ENCODE assay signal across 23 mouse cellular contexts in genomic region chr4:82461676-82462075, GRCm38 (mm10).
DNase-seq lines count a peak whose midpoint lies in the region; ATAC-seq and TF ChIP-seq lines count a peak whose summit lies in the region.
"Had no signal": no experiment of that assay in that cellular context is flagged by ENCODE, and none has a peak within 500 bp of the region (broad histone marks: within the 10 kb centered on the region; RNA-seq: fewer than 3 reads in every experiment).

No protein-coding gene starts in this region.

- H3K9me3 ChIP-seq in intestine, embryonic 14.5 days (ENCODE audit: control insufficient read depth, low read length) = no peaks in the 10 kb centered on the region
- H3K9me3 ChIP-seq in intestine, embryonic 16.5 days (ENCODE audit: control insufficient read depth, low read length) = no peaks in the 10 kb centered on the region
- H3K9me3 ChIP-seq in CH12.LX (replicated peaks; ENCODE audit: low read length) (no peaks in the 10 kb centered on the region), ES-E14 (ENCODE audit: control insufficient read depth, insufficient read depth, low read depth, low read length) (no peaks in the 10 kb centered on the region)

- peaks cover 43% of the 10 kb centered on the region for H3K4me1 ChIP-seq in intestine, embryonic 14.5 days (replicated peaks; ENCODE audit: control insufficient read depth, insufficient read depth, low read length)
- peaks cover 32% of the 10 kb centered on the region for H3K4me1 ChIP-seq in intestine, embryonic 16.5 days (ENCODE audit: control insufficient read depth, insufficient read depth, low read length)
- H3K4me1 ChIP-seq in CH12.LX (ENCODE audit: control insufficient read depth in 1 of 2, insufficient read depth in 2 of 2) = no peaks in the 10 kb centered on the region
- H3K4me1 ChIP-seq in ES-E14 (ENCODE audit: control insufficient read depth in 2 of 2, insufficient read depth in 2 of 2, low read length in 2 of 2, poor library complexity in 1 of 2) = peaks cover 0 to 12% of the 10 kb centered on the region in 2 experiments; a peak in 1 of 4 replicates

- H3K4me2 ChIP-seq in intestine, embryonic 14.5 days (ENCODE audit: low read length) = no peak overlapping the region
- no peak overlapping the region for H3K4me2 ChIP-seq in intestine, embryonic 16.5 days (ENCODE audit: low read depth, low read length)
- H3K4me2 ChIP-seq in CH12.LX (ENCODE audit: insufficient read depth, low read depth, poor library complexity, severe bottlenecking) = no peak overlapping the region

- in situ Hi-C loops in CH12.LX (cut with MboI; ENCODE audit: low pct_ligation_motif_present, low pct_unique_long_range_greater_than_20kb, low sequenced_read_pairs) = no loop called here
- in situ Hi-C loops in ES-E14 (cut with MboI; ENCODE audit: low sequenced_read_pairs in 2 of 2, unreplicated experiment in 2 of 2) = no loop called here

- no peak for TF ChIP-seq RAD21 in CH12.LX (IDR thresholded peaks at IDR 0.05; ENCODE audit: low read depth, low read length)

- no peak overlapping the region for H3K27ac ChIP-seq in intestine, embryonic 14.5 days (ENCODE audit: low read depth)
- H3K27ac ChIP-seq in intestine, embryonic 16.5 days (ENCODE audit: low read length) = no peak overlapping the region
- H3K27ac ChIP-seq in CH12.LX (ENCODE audit: insufficient read depth, low read depth) = no peak overlapping the region
- no peak overlapping the region for H3K27ac ChIP-seq in ES-E14 (ENCODE audit: insufficient read depth, low read depth, low read length, poor library complexity, severe bottlenecking)

- no peak for TF ChIP-seq EP300 in CH12.LX (IDR thresholded peaks at IDR 0.05; ENCODE audit: low read length)

- WGBS in intestine, embryonic 14.5 days = 94% methylated on average over 2 of the region's 2 CpGs
- 94% methylated on average over 2 of the region's 2 CpGs for WGBS in intestine, embryonic 16.5 days

- TF ChIP-seq POLR2A in CH12.LX (IDR thresholded peaks at IDR 0.05; ENCODE audit: low read depth, low read length) = no peak

- TF ChIP-seq CTCF in CH12.LX (conservative IDR thresholded peaks at IDR 0.05 in 1 of 2, IDR thresholded peaks at IDR 0.05 in 1 of 2; ENCODE audit: low read depth in 2 of 2, low read length in 2 of 2) = no peak

- no peaks in the 10 kb centered on the region for H3K79me2 ChIP-seq in CH12.LX (replicated peaks; ENCODE audit: control insufficient read depth, extremely low read depth, insufficient read depth, poor library complexity, severe bottlenecking)

- H3K36me3 ChIP-seq in intestine, embryonic 14.5 days (ENCODE audit: control insufficient read depth, insufficient read depth, low read length) = no peaks in the 10 kb centered on the region
- H3K36me3 ChIP-seq in intestine, embryonic 16.5 days (ENCODE audit: control insufficient read depth, insufficient read depth, low read length) = no peaks in the 10 kb centered on the region
- H3K36me3 ChIP-seq in CH12.LX (replicated peaks in 1 of 2; ENCODE audit: control insufficient read depth in 1 of 2, insufficient read depth in 1 of 2, low read length in 1 of 2) (no peaks in the 10 kb centered on the region), ES-E14 (ENCODE audit: control insufficient read depth, insufficient read depth, low read length, poor library complexity, severe bottlenecking) (no peaks in the 10 kb centered on the region)
- H3K36me3 ChIP-seq: G1E had no signal

- dilution Hi-C loops in CH12.LX (cut with MboI; ENCODE audit: extremely low pct_ligation_motif_present, extremely low pct_unique_long_range_greater_than_20kb, low sequenced_read_pairs) = no loop called here

- ATAC-seq in intestine, embryonic 14.5 days (replicated peaks; ENCODE audit: low FRiP score, low TSS enrichment, low read depth) = no peak
- ATAC-seq in intestine, embryonic 16.5 days = no peak
- ATAC-seq: activated CD4-positive, CD25-positive, alpha-beta regulatory T cell, adult 4 months; CD4-positive, CD25-positive, alpha-beta regulatory T cell, adult 4 months; Patski had no signal

- intact Hi-C loops in heart, postnatal 10 days (cut with DNase I) = no loop called here

- H3K4me3 ChIP-seq in intestine, embryonic 14.5 days (ENCODE audit: low read depth, low read length) = no peak overlapping the region
- no peak overlapping the region for H3K4me3 ChIP-seq in intestine, embryonic 16.5 days (ENCODE audit: low read length)
- H3K4me3 ChIP-seq in CH12.LX (replicated peaks in 1 of 3; ENCODE audit: low read depth in 2 of 3, low read length in 2 of 3, poor library complexity in 1 of 3) = no peak overlapping the region
- no peak overlapping the region for H3K4me3 ChIP-seq in ES-E14 (ENCODE audit: insufficient read depth in 1 of 2, low read depth in 1 of 2, low read length in 2 of 2, poor library complexity in 1 of 2, severe bottlenecking in 1 of 2)

- H3K9ac ChIP-seq in intestine, embryonic 14.5 days (ENCODE audit: low read length) = no peak overlapping the region
- no peak overlapping the region for H3K9ac ChIP-seq in intestine, embryonic 16.5 days (ENCODE audit: low read depth, low read length)
- H3K9ac ChIP-seq in CH12.LX (ENCODE audit: insufficient read depth, low read depth) = no peak overlapping the region
- no peak overlapping the region for H3K9ac ChIP-seq in ES-E14 (ENCODE audit: insufficient read depth, low read depth, low read length, poor library complexity, severe bottlenecking)

- peak; percentile 55 for DNase-seq in heart, adult 11 months
- DNase-seq in heart, postnatal 10 days = no peak
- peak; percentile 40 for DNase-seq in intestine, embryonic 14.5 days (ENCODE audit: low spot score)
- DNase-seq in CH12.LX (ENCODE audit: extremely low read depth) (no peak), ES-E14 (ENCODE audit: low read depth, low spot score) (no peak)
- no peak for DNase-seq in layer of hippocampus, adult 9-11 months
- DNase-seq in layer of hippocampus, adult 11-12 months (ENCODE audit: low spot score) = no peak
- DNase-seq: adrenal gland, adult 2 months; adrenal gland, adult 8-10 months; adrenal gland, postnatal 10 days; adrenal gland, postnatal 14 days; adrenal gland, postnatal 25 days; adrenal gland, postnatal 36 days; B cell, adult 2 months; cerebellum, adult 11 months; cerebellum, adult 11-12 months; cerebellum, adult 18-20 months; cerebellum, adult 2 months had no signal

- no peaks in the 10 kb centered on the region for H3K27me3 ChIP-seq in intestine, embryonic 14.5 days (replicated peaks; ENCODE audit: control insufficient read depth, insufficient read depth, low read length)
- H3K27me3 ChIP-seq in intestine, embryonic 16.5 days (replicated peaks; ENCODE audit: control insufficient read depth, insufficient read depth, low read length) = no peaks in the 10 kb centered on the region
- no peaks in the 10 kb centered on the region for H3K27me3 ChIP-seq in CH12.LX (replicated peaks)
- H3K27me3 ChIP-seq: Patski had no signal

TF ChIP-seq in CH12.LX, 34 proteins besides CTCF, POLR2A, EP300 and RAD21:
- TF ChIP-seq JUND (conservative IDR thresholded peaks at IDR 0.05; ENCODE audit: low read depth, low read length) (no peak), PAX5 (IDR thresholded peaks at IDR 0.05; ENCODE audit: low read length) (no peak), SIN3A (IDR thresholded peaks at IDR 0.05; ENCODE audit: low read length) (no peak), MAFK (IDR thresholded peaks at IDR 0.05; ENCODE audit: insufficient replicate concordance, low read length) (peak; percentile 49; the same call in 1 of the 2 replicates), RCOR1 (conservative IDR thresholded peaks at IDR 0.05; ENCODE audit: low read depth, low read length) (no peak), UBTF (IDR thresholded peaks at IDR 0.05; ENCODE audit: low read depth, low read length) (no peak), USF2 (conservative IDR thresholded peaks at IDR 0.05; ENCODE audit: low read depth, low read length) (no peak)
TF ChIP-seq in CH12.LX: peak in this region for 1.

TF ChIP-seq in ES-E14, 5 proteins besides CTCF, POLR2A, EP300 and RAD21:
- TF ChIP-seq CHD2 (IDR thresholded peaks at IDR 0.05; ENCODE audit: low read depth, low read length) (no peak), ZNF384 (IDR thresholded peaks at IDR 0.05; ENCODE audit: low read depth, low read length) (no peak), MAFK (IDR thresholded peaks at IDR 0.05; ENCODE audit: insufficient read depth, low read depth, low read length) (peak; percentile 56; the same call in 1 of the 2 replicates), HCFC1 (IDR thresholded peaks at IDR 0.05; ENCODE audit: borderline replicate concordance, insufficient read depth, low read length) (no peak)
TF ChIP-seq in ES-E14: peak in this region for 1.

Comparison
In these comparisons a context has a peak if more than half of its experiments do, and no peak if none do; other contexts are left out.
1. DNase-seq: peak in heart, adult 11 months (single experiment) and intestine, embryonic 14.5 days (single experiment); none in heart, postnatal 10 days (0 of 2), CH12.LX (single experiment), ES-E14 (single experiment), layer of hippocampus, adult 9-11 months (single experiment) and layer of hippocampus, adult 11-12 months (single experiment).